Mouse (Mus musculus) liver (tissue): Measurements from ENCODE around the gene Il5.

Experiments used
- DNase-seq: peaks from one replicate; pipeline ENCODE4 v3.0.0-alpha.2; 2020; ENCODE audit warnings: mixed read lengths

Il5 gene

DNA sequence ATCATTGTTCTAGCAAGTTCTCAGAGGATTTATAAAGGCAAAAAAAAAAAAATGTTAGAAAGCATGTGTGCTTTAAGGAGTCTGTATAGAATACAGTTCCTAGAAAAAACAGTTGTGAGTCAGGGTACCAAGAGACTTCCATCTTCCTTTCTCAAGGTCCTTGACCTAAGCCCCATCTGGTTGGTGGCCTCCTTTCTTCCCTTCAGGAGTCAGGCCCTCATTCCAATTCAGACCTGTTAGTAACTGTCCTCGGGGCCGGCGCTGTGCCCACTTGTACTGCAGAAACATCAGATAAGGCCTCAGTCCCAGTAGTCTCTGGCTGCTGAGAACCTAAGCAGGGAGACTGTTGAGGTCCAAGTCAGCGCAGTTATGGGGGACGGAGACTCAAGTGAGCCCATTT is 52.5 kb downstream of the Il5 start, which contains the start of gene Gm17334:
Gene Gm17334 (minus strand): TSS at position 101 of the 400 bp plus-strand sequence.
- no peak for DNase-seq

DNA sequence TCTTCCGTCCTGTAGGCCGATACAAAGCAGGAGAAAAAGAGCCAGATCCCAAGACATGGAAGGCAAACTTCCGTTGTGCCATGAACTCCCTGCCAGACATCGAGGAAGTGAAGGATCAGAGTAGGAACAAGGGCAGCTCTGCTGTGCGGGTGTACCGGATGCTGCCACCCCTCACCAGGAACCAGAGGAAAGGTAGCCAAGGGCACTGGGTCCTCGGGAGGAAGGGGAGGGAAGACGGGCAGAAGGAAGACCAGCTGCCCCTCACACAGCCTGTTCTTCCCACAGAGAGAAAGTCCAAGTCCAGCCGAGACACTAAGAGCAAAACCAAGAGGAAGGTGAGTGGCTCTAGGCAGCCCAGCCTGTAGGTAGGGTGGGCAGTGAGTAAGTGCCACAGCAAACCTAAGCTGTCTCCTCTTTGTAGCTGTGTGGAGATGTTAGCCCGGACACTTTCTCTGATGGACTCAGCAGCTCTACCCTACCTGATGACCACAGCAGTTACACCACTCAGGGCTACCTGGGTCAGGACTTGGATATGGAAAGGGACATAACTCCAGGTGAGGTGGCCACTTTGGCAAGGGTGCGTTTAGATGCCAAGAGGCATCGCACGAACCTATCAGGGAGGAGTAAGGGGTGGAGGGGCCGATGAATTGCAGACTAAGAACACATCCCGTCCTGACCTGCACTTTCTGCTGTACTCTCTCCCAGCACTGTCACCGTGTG is 53.2 kb downstream of the Il5 start:
- DNase-seq = no peak
